Mouse (Mus musculus): Measurements from ENCODE around the gene Eid2.
"Not testable (repeated sequence)": the region's sequence is repeated elsewhere in the genome, so short reads cannot be mapped to it uniquely, and the experiment has no call there.

The Eid2 gene

DNA sequence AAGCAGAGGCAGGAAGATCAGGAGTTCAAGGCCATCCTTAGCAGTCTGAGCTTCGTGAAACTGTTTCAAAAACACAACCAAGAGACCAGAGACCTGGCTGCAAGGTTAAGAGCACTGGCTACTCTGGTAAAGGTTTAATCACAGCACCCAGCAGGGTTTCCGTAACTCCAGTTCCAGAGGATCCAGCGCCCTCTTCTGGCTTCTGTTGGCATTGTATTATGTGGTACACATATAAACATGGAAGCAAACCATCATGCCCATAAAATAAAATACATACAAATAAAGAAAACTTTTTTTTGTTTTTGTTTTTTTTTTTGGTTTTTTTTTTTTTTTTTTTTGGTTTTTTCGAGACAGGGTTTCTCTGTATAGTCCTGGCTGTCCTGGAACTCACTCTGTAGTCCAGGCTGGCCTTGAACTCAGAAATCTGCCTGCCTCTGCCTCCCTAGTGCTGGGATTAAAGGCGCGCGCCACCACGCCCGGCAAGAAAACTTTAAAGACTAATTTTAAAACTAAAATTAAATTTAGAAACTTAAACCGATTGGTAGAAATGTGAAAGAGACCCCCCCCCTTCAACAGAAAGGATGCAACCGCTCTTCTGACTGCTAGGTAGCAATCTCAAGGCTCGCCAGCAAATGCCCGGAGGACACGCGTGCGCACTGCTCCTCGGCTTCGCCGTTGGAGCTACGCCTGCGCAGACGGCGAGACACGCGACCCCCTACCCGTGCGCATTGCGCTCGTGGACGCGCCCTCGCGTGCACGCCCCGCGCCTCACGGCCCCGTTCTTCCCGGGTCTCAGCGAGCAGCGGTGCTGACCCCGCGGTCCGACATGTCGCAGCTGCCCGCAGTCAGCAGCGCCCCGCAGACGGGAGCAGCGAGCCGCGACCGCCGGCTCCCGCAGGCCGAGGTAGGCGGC, at the start of gene Eid2:
Gene Eid2, plus strand, starts transcription at position 753 of the 913 bp plus-strand sequence.
- peak; percentile 40 for DNase-seq (ENCODE audit: low spot score)

DNA sequence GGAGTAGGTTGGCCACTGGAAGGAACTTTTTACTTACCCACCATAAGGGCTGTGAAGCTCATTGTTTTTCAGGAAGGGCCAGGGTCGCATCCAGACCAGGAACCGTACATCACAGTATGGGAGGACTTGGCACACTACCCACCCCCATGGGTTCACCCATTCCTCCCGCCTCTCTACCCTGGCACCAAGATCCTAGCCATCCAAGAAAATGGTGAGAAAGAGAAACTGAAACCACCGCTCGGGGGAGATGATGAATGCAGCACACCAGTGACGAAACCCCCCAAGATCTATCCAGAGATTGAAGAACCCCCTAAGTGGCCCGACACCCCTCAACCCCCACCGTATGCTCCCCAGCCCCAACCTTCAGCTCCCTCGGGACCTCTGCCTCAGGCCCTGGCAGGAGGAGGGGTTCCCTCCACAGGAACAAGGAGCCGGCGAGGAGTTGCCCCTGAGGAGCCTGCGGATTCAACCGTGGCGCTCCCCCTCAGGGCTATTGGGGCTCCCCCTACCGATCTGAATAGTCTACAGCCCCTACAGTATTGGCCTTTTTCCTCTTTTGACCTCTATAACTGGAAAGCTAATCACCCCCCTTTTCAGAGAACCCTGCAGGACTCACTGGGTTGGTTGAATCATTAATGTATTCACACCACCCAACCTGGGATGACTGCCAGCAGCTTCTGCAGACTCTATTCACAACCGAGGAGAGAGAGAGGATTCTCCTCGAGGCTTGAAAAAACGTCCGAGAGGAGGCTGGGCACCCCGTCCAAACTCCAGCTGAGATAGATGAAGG, 48.5 kb upstream of the Eid2 start:
- DNase-seq (ENCODE audit: low spot score), result not testable (repeated sequence)

DNA sequence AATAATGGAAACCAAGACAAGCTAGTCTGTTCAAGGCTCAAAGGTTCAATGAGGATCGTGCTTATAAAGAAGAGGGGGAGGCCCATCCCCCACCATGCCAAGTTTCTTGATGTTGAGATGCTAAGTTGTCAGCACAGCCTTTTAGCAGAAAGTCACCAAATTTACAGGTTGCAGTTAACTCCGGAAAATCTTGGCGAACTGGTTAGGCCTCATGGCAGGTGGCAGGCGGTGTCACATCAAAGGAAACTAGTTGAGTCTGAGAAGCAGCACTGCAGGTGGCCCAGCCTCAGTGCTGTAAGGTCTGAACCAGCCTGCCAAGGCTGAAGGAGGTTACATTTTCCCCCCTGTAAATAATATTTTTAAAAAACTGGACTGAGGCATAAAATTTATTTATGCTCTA, 40.8 kb upstream of the Eid2 start:
- DNase-seq (ENCODE audit: low spot score), result not testable (repeated sequence)

DNA sequence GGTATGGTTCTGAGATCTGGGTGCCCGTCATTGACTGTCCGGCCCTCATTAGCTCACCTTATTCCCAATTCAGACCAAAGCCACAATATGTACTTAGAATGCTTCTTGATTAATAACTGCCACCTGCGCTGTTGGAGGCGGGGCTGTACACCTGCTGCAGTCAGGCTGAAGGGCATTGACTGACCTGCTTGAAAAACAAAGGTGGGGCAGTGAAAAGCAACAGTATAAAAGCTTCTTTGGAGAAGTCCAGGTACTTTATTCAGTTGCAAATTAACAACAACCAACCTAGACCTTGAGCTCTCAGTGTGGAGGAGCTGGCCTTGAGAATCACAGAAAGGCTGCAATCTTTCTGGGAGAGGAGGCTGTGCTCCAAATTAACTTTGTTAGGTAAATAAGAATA, 40.3 kb upstream of the Eid2 start:
- DNase-seq (ENCODE audit: low spot score), result not testable (repeated sequence)

DNA sequence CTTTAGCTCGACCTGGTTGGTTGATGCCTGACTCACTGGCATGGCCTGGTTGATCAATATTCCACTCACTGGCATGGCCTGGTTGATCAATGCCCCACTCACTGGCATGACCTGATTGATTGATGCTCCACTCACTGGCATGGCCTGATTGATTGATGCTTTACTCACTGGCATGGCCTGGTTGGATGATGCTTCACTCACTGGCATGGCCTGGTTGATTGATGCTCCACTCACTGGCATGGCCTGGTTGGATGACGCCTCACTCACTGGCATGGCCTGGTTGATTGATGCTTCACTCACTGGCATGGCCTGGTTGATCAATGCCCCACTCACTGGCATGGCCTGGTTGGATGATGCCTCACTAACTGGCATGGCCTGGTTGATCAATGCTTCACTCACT, 23.7 kb upstream of the Eid2 start:
- DNase-seq (ENCODE audit: low spot score), result not testable (repeated sequence)

DNA sequence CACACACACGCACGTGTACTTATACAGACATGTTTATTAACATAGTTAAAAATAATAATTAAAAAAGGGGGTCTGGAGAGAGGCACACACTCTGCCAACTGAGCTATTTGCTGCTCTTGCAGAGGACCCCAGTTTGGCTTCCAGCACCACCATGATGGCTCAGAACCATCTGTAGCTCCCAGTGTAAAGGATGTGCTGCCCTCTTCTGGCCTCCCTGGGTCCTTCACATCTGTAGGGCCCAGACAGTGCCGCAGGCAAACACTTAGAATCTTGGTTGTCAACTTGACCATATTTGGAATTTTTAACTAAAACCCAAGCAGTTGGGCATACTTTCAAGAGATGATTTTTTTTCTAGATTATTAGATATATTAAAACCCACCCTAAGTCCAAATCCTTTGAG, 18.7 kb upstream of the Eid2 start:
- DNase-seq (ENCODE audit: low spot score), result no peak

DNA sequence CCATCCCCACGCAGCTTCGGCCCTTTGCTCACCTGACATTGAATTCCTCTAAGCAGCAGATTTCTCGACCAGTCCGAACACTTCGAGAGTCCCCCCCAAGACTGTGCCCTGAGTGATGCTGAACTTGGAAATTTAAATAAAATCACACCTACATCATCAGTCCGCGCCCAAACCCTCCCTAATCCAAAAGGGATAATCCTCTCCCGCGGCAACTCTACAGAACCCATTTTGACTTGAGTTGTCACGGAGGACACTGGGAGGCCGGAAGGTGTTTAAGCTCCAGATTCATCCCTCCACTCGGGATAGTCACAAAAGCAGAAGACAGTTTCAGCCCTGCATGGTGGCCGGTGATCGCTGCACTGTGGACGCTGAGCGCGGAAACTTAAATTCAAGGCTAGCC, 15.7 kb upstream of the Eid2 start:
- no peak for DNase-seq (ENCODE audit: low spot score)

DNA sequence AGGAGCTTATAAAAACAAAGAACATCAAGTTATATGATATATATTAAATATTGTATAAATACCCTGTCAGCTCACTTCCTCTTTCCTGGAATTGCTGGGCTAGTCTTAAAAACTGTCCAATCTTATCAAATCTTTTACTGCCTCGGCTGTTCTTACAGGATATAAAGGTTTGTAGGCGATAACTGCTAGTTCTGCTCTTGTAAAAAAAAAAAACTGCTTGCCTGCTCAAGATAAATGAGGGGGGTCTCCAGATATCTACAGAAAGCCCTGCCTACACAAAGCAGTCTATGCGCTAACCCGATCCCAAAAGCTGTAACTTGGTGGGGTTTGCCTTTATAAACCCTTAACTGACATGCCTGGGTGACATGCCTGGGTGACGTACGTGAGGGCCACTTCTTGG, 13.1 kb upstream of the Eid2 start:
- no peak for DNase-seq (ENCODE audit: low spot score)

DNA sequence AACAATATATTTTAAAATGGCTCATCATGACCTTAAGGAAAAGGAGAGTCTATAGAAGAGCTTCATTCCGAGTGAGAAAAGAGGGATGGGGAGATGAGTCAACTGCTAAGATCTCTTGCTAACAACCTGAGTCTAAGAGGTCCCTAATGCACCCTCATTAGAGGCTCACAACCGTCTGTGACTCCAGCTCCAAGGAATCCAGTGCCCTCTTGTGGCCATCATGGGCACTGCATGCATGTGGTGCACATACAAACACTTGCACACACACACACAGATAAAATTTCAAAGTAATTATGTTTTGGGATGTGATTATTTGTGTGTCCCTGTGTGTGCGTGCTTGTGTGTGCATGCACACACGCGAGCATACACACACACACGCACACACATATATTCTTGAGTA, 12.2 kb upstream of the Eid2 start:
- DNase-seq (ENCODE audit: low spot score), result no peak

DNA sequence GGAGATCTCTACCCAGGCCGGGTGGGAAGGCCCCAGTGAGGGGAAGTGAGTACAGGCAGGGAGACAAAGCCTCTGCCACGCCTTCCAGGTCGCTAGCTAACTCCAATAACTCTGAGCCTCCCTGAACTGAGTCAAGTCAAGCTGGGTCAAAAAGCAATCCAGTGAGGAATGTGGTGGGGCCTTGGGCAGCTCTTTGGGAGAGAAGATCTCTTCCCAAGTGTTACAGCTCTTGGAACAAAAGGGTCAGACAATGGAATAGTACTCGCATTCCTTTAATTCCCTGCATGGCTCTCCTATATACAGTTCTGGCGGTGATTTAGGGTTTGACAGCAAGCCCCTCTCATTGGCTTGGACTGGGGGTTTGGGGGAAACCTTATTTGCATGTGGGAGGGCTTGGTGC, 4.8 kb upstream of the Eid2 start:
- DNase-seq (ENCODE audit: low spot score), result no peak

DNA sequence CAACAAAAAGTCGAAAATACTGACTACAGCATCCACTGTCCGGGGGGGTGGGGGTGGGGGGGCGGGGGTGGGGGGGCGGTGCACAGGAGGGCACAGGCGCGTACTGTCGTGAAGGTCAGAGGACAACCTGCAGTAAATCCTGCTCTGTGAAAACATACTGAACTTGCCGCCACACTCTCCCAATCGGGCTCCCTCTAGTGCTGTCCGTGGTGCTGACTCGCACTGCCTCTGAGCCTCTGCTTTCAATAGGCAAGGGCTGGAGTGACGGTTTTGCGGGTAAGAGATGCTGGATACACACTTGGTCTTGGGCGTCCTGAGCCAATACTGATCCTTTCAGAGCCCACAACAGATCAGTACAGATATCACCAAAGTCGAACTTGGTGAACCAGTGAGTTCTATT, 3.9 kb upstream of the Eid2 start:
- no peak for DNase-seq (ENCODE audit: low spot score)

DNA sequence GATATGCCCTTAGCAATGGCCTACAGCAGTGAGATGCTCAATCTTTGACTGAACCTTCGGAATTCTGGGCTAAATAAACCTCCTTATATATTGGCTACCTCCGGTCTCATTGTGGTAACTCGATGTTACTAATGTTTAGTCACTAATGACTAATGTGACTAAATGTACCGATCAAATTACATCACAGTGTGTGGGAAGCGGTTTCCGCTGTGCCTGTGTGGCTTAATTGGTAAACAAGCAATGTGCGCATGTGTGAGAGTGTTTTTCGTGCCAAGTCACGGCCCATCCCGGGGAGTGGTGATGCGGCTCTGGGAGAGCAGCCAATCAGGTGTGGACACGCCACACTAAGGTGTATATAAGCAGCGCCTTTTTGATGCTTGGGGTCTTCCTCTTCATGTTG, 2.3 kb upstream of the Eid2 start:
- DNase-seq (ENCODE audit: low spot score), result no peak

DNA sequence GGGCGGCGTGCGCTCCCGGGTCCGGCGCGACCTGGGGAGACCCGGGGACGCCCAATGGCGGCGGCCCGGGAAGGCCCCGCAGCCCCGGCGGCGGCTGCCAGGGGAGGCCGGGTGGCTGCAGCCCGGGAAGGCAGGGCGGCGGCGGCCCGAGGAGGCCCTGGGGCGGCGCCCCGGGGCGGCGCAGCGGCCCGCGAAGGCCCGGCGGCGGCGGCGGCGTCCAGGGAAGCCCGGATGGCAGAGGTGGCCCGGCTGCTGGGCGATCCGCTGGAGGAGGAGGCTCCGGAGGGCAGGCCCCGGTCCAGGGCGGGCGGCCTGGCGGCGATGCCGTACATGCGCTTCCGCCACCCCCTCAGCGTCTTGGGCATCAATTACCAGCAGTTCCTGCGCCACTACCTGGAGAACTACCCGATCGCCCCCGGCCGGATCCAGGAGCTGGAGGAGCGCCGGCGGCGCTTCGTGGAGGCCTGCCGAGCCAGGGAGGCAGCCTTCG, 406 bp downstream of the Eid2 start:
- DNase-seq (ENCODE audit: low spot score), result no peak

DNA sequence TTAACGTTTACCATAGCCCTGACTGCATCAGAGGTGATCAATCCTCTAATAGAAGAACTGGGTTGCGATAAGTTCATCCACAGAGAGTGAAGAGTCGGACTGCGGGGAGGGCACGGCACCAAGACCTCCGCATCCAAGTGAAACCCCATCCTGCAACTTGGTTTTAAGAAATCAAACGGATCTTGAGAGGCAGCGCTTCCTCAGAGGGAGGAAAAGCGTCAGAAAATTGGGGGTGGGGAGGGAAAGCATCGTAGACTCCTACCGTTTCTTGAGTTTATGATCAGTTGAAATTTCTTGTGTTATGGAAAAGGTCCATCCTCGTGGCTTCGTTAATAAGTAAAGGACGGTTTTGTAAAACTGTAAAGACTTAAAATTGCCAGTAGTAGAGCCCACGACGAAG, 895 bp downstream of the Eid2 start:
- no peak for DNase-seq (ENCODE audit: low spot score)

DNA sequence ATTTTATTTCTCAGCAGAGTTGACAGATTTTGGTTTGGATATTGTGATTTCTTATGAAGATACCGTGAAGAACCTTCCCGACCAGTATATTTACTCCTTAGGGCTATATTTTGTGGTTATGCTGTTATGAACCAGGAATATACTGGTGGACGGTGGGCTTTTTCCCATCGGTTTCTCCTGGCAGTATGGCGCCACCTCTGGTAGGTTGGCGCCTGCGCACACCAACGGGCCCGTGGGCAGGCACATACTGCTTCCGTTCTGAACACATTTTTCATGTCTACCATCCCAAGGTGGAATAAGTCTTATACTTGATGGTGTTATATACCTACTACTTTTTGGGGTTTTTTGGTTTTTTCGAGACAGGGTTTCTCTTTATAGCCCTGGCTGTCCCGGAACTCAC, 1.7 kb downstream of the Eid2 start:
- DNase-seq (ENCODE audit: low spot score), result no peak

DNA sequence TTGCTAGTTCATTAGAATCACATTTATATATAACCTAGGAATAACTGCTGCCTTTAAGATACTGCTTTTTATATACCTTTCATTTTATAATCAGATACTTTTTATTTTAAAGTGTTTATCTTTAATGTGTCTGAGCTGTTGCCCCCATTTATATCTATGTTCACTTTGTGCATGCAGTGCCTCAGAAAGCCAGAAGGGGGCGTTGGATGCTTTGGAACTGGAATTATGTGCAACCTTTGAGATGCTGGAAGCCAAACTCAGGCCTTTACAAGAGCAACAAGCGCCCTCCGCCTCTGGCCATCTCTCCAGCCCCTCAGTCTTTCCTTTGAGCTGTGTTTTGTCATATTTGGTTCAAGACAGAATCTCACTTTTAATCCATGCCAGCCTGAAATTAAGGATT, 4.1 kb downstream of the Eid2 start:
- no peak for DNase-seq (ENCODE audit: low spot score)

DNA sequence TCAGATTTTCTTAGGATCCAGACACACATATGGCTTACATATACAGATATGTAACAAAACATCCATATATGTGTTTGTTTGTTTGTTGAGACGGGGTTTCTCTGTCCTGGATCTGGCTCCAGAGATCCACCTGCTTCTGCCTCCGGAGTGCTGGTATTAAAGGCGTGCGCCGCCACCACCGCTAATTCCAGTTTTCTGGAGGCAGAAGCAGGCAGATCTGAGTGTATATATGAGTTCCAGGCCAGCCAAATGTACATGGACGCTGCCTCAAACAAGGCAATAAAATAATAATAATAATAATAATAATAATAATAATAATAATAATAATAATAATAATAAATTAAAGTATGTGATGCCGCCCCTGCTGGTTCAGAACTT, 9.5 kb downstream of the Eid2 start:
- no peak for DNase-seq (ENCODE audit: low spot score)

DNA sequence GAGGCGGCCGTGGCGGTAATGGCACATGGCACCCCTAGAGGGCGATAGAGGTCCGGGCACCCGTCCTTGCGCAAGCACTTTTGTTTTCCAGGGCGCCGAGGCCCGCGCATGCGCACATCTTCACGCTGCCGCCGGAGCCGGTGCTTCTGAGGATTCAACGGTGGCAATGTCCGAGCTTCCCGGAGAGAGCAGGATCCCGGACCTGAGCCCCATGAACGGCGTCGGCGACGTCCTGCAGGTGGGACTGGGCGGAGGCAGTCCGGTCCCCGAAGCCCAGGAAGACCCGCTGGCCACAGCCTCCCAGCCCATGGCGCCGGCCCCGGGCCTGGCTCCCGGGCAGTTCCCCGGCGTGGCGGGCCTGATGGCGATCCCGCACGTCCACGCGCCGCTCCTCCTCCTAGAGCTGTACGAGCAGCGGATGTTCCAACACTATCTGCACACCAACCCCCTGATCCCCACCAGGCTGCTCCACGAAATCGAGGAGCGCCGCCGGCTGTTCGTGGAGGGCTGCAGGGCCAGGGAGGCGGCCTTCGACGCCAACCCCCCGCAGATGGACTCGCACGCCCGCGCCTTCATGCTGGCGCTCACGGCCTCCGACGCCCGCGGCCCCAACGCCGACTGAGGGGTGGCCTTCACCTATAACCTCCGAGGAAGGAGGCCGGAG, 10.1 kb downstream of the Eid2 start, which contains the start of gene Eid2b:
Gene Eid2b, plus strand, starts transcription at position 125 of the 664 bp plus-strand sequence.
- peak; percentile 90 for DNase-seq (ENCODE audit: low spot score)

DNA sequence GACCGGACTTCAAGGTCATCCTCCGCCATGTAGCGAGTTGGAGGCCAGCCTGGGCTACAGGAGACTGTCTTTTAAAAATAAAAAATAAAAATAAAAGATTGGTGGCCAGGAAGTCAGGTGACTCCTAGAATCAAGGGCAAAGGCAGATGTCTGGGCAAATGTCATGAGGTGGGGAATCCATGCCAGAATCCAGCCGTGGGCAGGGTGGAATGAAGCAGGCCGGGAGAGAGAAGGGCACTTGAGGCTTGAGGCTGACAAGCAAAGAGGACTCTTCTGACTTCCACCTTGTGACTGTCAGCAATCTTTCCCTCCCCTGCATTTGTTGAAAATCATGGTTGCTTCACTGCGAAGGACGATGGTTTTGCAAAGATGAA, 10.6 kb downstream of the Eid2 start:
- DNase-seq (ENCODE audit: low spot score), result no peak

DNA sequence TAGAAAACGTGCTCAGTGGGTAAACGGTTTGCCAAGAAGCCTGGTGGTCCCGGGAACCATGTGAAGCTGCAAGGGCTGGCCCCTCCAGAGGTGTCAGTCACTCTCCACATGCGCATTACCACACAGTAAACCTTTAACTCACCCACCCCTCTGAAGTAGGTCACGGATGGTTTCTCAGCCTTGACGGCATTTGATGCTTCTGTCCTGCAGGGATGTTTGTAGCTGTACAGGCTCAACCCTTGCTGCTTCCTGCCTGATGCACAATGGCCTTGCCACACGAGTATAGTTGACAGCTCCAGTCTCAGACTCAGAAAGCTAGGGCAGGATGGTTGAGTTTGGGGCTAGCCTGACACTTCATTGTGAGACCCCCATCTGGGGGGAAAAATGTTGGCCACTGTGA, 12.9 kb downstream of the Eid2 start:
- DNase-seq (ENCODE audit: low spot score), result no peak

DNA sequence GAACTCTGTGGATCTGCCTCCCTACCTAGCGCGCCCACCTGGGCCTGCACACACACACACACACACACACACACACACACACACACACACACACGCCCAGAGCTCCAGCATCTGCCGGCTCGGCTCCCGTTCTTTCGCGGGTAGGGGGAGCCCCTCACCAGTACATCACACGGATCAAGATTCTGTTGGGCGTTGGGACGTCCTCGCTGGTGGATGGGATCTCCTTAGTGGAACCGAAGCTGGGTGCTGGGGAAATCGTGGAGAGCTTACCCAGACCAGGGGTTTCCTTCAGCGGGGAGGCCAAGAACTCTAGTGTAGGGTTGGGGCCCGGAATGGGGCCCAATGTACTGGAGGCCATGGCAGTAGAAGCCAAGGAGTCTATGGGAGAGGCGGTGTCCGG, 22.5 kb downstream of the Eid2 start:
- DNase-seq (ENCODE audit: low spot score), result no peak
